Mouse (Mus musculus) erythroblast, embryonic 14.5 days (primary cell): Measurements from ENCODE around the gene Sfr1. TPM values are rescaled to one million over a fixed set of nuclear protein-coding genes. Genes with fewer than 3 reads are reported as not detected.

ENCODE experiments used
- H3K27me3 ChIP-seq: 2 replicates; pipeline ENCODE4 v1.6.1; 2012; ENCODE audit warnings: inconsistent platforms; ENCODE audit not compliant: control insufficient read depth
- H3K36me3 ChIP-seq: 2 replicates; pipeline ENCODE4 v1.6.1; 2012; ENCODE audit warnings: mild to moderate bottlenecking, inconsistent platforms; ENCODE audit not compliant: control insufficient read depth
- H3K4me1 ChIP-seq: 2 replicates; pipeline ENCODE4 v1.6.1; 2012; ENCODE audit warnings: inconsistent platforms; ENCODE audit not compliant: control insufficient read depth
- H3K4me3 ChIP-seq: replicated peaks from 2 replicates; pipeline ENCODE3; 2012; ENCODE audit warnings: moderate library complexity, mild to moderate bottlenecking, inconsistent platforms
- H3K9me3 ChIP-seq: 2 replicates; pipeline ENCODE4 v1.6.1; 2012; ENCODE audit warnings: low read length, inconsistent platforms, mixed read lengths; ENCODE audit not compliant: control insufficient read depth
- GATA1 ChIP-seq: IDR thresholded peaks from 2 replicates; pipeline ENCODE4 v1.6.1; 2012; ENCODE audit warnings: low read length, inconsistent platforms, mixed read lengths
- TAL1 ChIP-seq: IDR thresholded peaks from 3 replicates; pipeline ENCODE4 v1.6.1; 2012; ENCODE audit warnings: low read length, inconsistent platforms, mixed read lengths
- polyA plus RNA-seq: library from polyadenylated mRNA; stranded (reverse); fragments of >175 nt; gene quantifications from 2 replicates; pipeline ENCODE4 v1.2.3, GENCODE M21; 2012

Sfr1 gene
- polyA plus RNA-seq, 1 experiment, result 0.81 TPM

DNA sequence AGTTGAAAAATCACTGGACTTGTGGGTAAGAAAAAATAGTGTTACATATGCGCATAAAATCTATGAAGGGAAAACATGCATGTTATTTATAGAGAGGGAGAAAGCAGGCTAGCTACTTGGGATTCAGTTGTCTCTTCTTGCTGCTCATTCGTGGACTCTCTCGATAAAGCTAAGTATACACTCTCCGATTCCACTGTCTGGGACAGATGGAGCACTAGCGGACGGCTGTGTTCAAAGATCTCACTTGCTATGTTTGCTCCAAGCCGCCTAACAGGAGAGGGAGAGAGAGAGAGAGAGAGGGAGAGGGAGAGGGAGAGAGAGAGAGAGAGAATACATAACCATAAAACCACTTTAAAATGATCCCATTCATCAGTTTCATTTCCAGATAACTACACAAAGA is 48.7 kb downstream of the Sfr1 start:
- TF ChIP-seq TAL1 (no peak), GATA1 (no peak)
- H3K4me3 ChIP-seq, result no peak overlapping the region
- no peaks in the 10 kb centered on the region for H3K9me3 ChIP-seq
- no peaks in the 10 kb centered on the region for H3K36me3 ChIP-seq
- H3K27me3 ChIP-seq, result no peaks in the 10 kb centered on the region
- H3K4me1 ChIP-seq, result no peaks in the 10 kb centered on the region; the same call in 1 of the 2 replicates

DNA sequence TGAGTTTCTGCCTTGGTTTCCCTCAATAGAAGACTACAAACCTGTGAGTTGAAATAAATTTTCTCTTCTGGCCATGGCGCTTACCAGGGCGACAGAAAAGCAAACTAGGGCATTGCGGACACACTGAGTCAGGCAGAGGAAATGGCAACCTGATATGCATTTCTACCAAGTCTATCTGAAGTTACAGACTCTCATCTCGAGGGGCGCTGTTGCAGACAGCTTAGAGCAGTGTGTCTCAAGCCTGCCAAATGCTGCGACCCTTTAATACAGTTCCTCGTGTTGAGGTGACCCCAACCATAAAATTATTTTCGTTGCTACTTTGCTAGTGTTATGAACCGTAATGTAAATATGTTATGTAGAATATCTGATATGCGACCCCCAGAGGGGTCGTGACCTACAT is 49.5 kb downstream of the Sfr1 start:
- Histone ChIP-seq H3K4me1 (no peaks in the 10 kb centered on the region; the same call in 1 of the 2 replicates), H3K9me3 (no peaks in the 10 kb centered on the region), H3K36me3 (no peaks in the 10 kb centered on the region), H3K4me3 (no peak overlapping the region), H3K27me3 (no peaks in the 10 kb centered on the region)
- TF ChIP-seq GATA1 (no peak), TAL1 (no peak)

DNA sequence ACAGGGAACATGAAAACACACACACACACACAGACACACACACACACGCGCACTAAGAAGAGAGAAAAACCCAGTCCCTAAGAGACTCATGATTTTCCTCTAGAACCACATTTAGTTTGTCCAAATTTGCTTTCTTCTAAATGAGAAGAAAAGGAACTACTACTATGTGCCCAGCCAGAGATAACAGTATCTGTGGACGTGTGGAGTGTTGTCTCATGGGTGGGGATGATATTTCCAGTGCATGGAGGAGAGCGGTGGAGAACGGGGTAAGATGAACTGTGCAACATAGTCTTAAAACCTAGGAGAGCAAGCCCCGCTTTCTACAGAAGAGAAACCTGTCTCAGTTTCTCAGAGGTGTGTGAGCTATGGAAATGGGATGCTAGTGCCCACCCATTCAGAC is 52.4 kb downstream of the Sfr1 start:
- H3K4me3 ChIP-seq, result no peak overlapping the region
- no peak for TF ChIP-seq TAL1
- TF ChIP-seq GATA1, result no peak
- no peaks in the 10 kb centered on the region for H3K36me3 ChIP-seq
- no peaks in the 10 kb centered on the region for H3K27me3 ChIP-seq
- H3K9me3 ChIP-seq, result no peaks in the 10 kb centered on the region
- H3K4me1 ChIP-seq, result no peaks in the 10 kb centered on the region; the same call in 1 of the 2 replicates

Other genes with a start within 250 kb of the Sfr1 start
- 0.22 and 0.38 TPM in 2 replicates for gene Stn1, start 194.2 kb upstream of the Sfr1 start, polyA plus RNA-seq
- gene Slk, start 152.0 kb upstream of the Sfr1 start, polyA plus RNA-seq, result 0.96 and 1.1 TPM in 2 replicates
- 0.01 TPM in 1 of 2 replicates, not detected in the other for gene Col17a1, start 39.6 kb upstream of the Sfr1 start, polyA plus RNA-seq
- 3.0 and 3.1 TPM in 2 replicates for gene Gsto1, start 123.3 kb downstream of the Sfr1 start, polyA plus RNA-seq
- not detected in 2 replicates for gene Gsto2, start 133.9 kb downstream of the Sfr1 start, polyA plus RNA-seq
- not detected in 2 replicates for gene Cfap43, start 187.6 kb downstream of the Sfr1 start, polyA plus RNA-seq
- 0.18 and 0.23 TPM in 2 replicates for gene Itprip, start 187.6 kb downstream of the Sfr1 start, polyA plus RNA-seq
- not detected in 2 replicates for gene Cfap58, start 206.0 kb downstream of the Sfr1 start, polyA plus RNA-seq